Mouse (Mus musculus) hindbrain, embryonic 13.5 days (tissue): Measurements from ENCODE around the gene Znrf4. TPM values are rescaled to one million over a fixed set of nuclear protein-coding genes. Genes with fewer than 3 reads are reported as not detected.

Source experiments
- ATAC-seq: fragments of 200-750 bp; cut with Nextera tagmentation; 2 replicates; pipeline ENCODE4 v1.8.0; 2017; ENCODE audit warnings: moderate TSS enrichment; ENCODE audit not compliant: low FRiP score
- H3K27ac ChIP-seq: fragments of 300-500 bp; sonication (generic); 2 replicates; pipeline ENCODE4 v1.5.1; 2015; ENCODE audit warnings: inconsistent platforms, mild to moderate bottlenecking, moderate library complexity
- H3K27me3 ChIP-seq: fragments of 300-500 bp; sonication (generic); 2 replicates; pipeline ENCODE4 v1.6.1; 2015; ENCODE audit warnings: mild to moderate bottlenecking, inconsistent platforms
- H3K36me3 ChIP-seq: fragments of 300-500 bp; sonication (generic); 2 replicates; pipeline ENCODE4 v1.6.1; 2015; ENCODE audit warnings: mild to moderate bottlenecking, inconsistent platforms
- H3K4me1 ChIP-seq: fragments of 300-500 bp; sonication (generic); replicated peaks from 2 replicates; pipeline ENCODE4 v1.6.1; 2015; ENCODE audit warnings: inconsistent platforms
- H3K4me2 ChIP-seq: fragments of 300-500 bp; sonication (generic); 2 replicates; pipeline ENCODE4 v1.6.1; 2015; ENCODE audit warnings: inconsistent platforms, mild to moderate bottlenecking, moderate library complexity
- H3K4me3 ChIP-seq: fragments of 300-500 bp; sonication (generic); 2 replicates; pipeline ENCODE4 v1.5.1; 2015; ENCODE audit warnings: mild to moderate bottlenecking, inconsistent platforms
- H3K9ac ChIP-seq: fragments of 300-500 bp; sonication (generic); 2 replicates; pipeline ENCODE4 v1.6.1; 2015; ENCODE audit warnings: mild to moderate bottlenecking, inconsistent platforms
- H3K9me3 ChIP-seq: fragments of 300-500 bp; sonication (generic); 2 replicates; pipeline ENCODE4 v1.6.1; 2016; ENCODE audit warnings: inconsistent platforms
- WGBS: fragments of 180-500 bp; shearing (Covaris S2); methylation state at CpG from one replicate; pipeline ENCODE4 v1.1.7; 2015; 5-methylcytosine and 5-hydroxymethylcytosine counted together
- polyA plus RNA-seq: library from polyadenylated mRNA; unstranded; fragments of >200 nt; fragmentation: Nextera tagmentation; extraction: Ambion mirVana; gene quantifications from 2 replicates; pipeline ENCODE4 v1.2.1, GENCODE M21; 2015

Gene Znrf4
- polyA plus RNA-seq, 1 experiment from 2014 or later: not detected

DNA sequence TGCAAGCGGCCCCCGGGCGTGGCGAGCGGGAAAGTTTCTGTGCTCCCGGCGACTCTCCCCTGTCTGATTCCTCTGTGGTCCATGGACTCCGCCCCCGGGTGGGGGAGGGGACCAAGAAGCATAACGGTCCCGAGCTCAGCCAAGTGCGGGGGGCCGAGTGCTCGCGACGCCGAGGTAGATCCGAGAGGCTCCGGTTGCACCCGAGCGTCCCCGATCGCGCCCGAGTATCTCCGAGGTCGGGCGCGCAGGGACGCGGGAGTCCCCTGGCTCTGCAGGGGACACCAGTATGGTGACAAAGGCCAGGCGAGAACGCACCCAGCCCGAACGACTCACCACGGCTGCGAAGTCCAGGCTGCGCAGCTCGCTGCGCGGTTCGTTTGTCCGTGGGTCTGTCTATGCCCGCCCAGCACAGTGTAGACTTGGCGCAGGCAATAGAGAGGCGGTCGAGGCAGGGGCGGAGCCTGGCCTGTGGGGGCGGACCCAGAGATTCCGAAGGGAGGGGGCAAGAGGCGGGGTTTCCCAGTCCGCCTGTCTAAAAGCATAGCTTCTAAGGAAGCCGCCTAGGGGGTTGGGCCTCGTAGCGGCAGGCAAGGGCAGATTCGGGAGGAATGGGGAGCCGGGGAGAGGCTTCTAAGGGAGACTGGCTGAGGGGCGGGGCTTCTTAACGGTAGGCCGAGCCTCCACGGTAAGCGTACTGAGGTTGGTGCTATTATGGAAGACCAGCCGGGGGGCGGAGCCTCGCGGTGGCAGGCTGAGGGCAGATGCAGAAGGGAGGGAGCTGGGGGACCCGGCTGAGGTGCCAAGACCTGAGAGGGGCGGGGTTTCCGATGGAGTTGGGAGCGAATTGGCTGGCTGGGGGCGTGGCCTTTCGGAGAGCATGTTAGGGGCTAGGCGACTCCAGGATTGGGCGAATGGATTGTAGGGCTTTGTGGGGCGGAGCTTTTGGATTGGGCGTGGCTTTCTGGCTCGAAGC, 50.2 kb downstream of the Znrf4 start:
- peak; percentile 93 for ATAC-seq
- peaks cover 13% of the 10 kb centered on the region for H3K36me3 ChIP-seq
- H3K4me2 ChIP-seq: peak overlapping the region; percentile 74
- no peaks in the 10 kb centered on the region for H3K27me3 ChIP-seq
- H3K9ac ChIP-seq: peak overlapping the region; percentile 73
- H3K27ac ChIP-seq: peak overlapping the region; percentile 91
- peaks cover 90% of the 10 kb centered on the region for H3K4me1 ChIP-seq
- peak overlapping the region; percentile 51 for H3K4me3 ChIP-seq
- WGBS: under 1% methylated on average over 77 of the region's 77 CpGs
- H3K9me3 ChIP-seq: no peaks in the 10 kb centered on the region

Other genes starting within 250 kb of the Znrf4 start
- gene Ticam1, start 235.6 kb downstream of the Znrf4 start, polyA plus RNA-seq: 1.3 and 1.4 TPM in 2 replicates
- gene Plin3, start 219.6 kb downstream of the Znrf4 start, polyA plus RNA-seq: 20.0 and 23.5 TPM in 2 replicates
- not detected in 2 replicates for gene Arrdc5, start 212.1 kb downstream of the Znrf4 start, polyA plus RNA-seq
- gene Uhrf1, start 209.1 kb downstream of the Znrf4 start, polyA plus RNA-seq: 27.1 and 29.6 TPM in 2 replicates
- gene Kdm4b, start 186.4 kb downstream of the Znrf4 start, polyA plus RNA-seq: 66.0 and 66.7 TPM in 2 replicates
- gene Ptprs, start 35.9 kb downstream of the Znrf4 start, polyA plus RNA-seq: 273 TPM in 2 replicates
- gene Gm20219, start 42.0 kb upstream of the Znrf4 start, polyA plus RNA-seq: 1.2 and 1.8 TPM in 2 replicates
- 76.1 and 76.2 TPM in 2 replicates for gene Safb2, start 72.2 kb upstream of the Znrf4 start, polyA plus RNA-seq
- 105 and 113 TPM in 2 replicates for gene Safb, start 72.4 kb upstream of the Znrf4 start, polyA plus RNA-seq
- gene 2410015M20Rik, start 97.3 kb upstream of the Znrf4 start, polyA plus RNA-seq: 204 and 212 TPM in 2 replicates
- gene Rpl36, start 101.0 kb upstream of the Znrf4 start, polyA plus RNA-seq: 1,179 and 1,235 TPM in 2 replicates
- gene Lonp1, start 114.5 kb upstream of the Znrf4 start, polyA plus RNA-seq: 40.6 and 40.8 TPM in 2 replicates
- gene Catsperd, start 115.7 kb upstream of the Znrf4 start, polyA plus RNA-seq: 2.1 and 2.4 TPM in 2 replicates
- 99.1 and 102 TPM in 2 replicates for gene Ranbp3, start 160.9 kb upstream of the Znrf4 start, polyA plus RNA-seq
- gene Ndufa11, start 205.3 kb upstream of the Znrf4 start, polyA plus RNA-seq: 507 and 515 TPM in 2 replicates
- gene Vmac, start 205.6 kb upstream of the Znrf4 start, polyA plus RNA-seq: 14.9 and 17.8 TPM in 2 replicates
- gene Nrtn, start 245.1 kb upstream of the Znrf4 start, polyA plus RNA-seq: 0.78 and 1.5 TPM in 2 replicates